Mouse (Mus musculus) midbrain, embryonic 16.5 days (tissue): Measurements from ENCODE around the gene Cd28. TPM values are rescaled to one million over a fixed set of nuclear protein-coding genes. Genes with fewer than 3 reads are reported as not detected.
"Not testable (repeated sequence)": the region's sequence is repeated elsewhere in the genome, so short reads cannot be mapped to it uniquely, and the experiment has no call there.

Source experiments
- ATAC-seq: fragments of 200-750 bp; cut with Nextera tagmentation; 2 replicates; pipeline ENCODE4 v1.8.0; 2017; ENCODE audit warnings: moderate TSS enrichment
- H3K27ac ChIP-seq: fragments of 300-500 bp; sonication (generic); 2 replicates; pipeline ENCODE4 v1.5.1; 2014; ENCODE audit warnings: mild to moderate bottlenecking, low read length, mixed read lengths
- H3K27me3 ChIP-seq: fragments of 300-500 bp; sonication (generic); 2 replicates; pipeline ENCODE4 v1.6.1; 2014; ENCODE audit warnings: low read depth, low read length, mixed read lengths; ENCODE audit not compliant: control insufficient read depth, insufficient read depth
- H3K36me3 ChIP-seq: fragments of 300-500 bp; sonication (generic); 2 replicates; pipeline ENCODE4 v1.6.1; 2014; ENCODE audit warnings: mild to moderate bottlenecking, low read length, moderate library complexity, mixed read lengths; ENCODE audit not compliant: control insufficient read depth, insufficient read depth
- H3K4me1 ChIP-seq: fragments of 300-500 bp; sonication (generic); 2 replicates; pipeline ENCODE4 v1.6.1; 2014; ENCODE audit warnings: mild to moderate bottlenecking, low read length, mixed read lengths; ENCODE audit not compliant: control insufficient read depth, insufficient read depth
- H3K4me2 ChIP-seq: fragments of 300-500 bp; sonication (generic); 2 replicates; pipeline ENCODE4 v1.6.1; 2014; ENCODE audit warnings: mild to moderate bottlenecking, low read length, mixed read lengths
- H3K4me3 ChIP-seq: fragments of 300-500 bp; sonication (generic); 2 replicates; pipeline ENCODE4 v1.5.1; 2014; ENCODE audit warnings: low read depth, mild to moderate bottlenecking, low read length, moderate library complexity, mixed read lengths
- H3K9ac ChIP-seq: fragments of 300-500 bp; sonication (generic); 2 replicates; pipeline ENCODE4 v1.6.1; 2014; ENCODE audit warnings: low read depth, low read length, mixed read lengths
- H3K9me3 ChIP-seq: fragments of 300-500 bp; sonication (generic); replicated peaks from 2 replicates; pipeline ENCODE4 v1.6.1; 2014; ENCODE audit warnings: mild to moderate bottlenecking, low read length, mixed read lengths; ENCODE audit not compliant: control insufficient read depth, poor library complexity, severe bottlenecking
- WGBS: fragments of 180-500 bp; shearing (Covaris S2); extraction: QIAGEN DNeasy Blood & Tissue Kit; methylation state at CpG from one replicate; pipeline ENCODE4 v1.1.7; 2014; 5-methylcytosine and 5-hydroxymethylcytosine counted together
- polyA plus RNA-seq: library from polyadenylated mRNA; unstranded; fragments of >200 nt; fragmentation: Nextera tagmentation; extraction: Ambion mirVana; gene quantifications from 2 replicates; pipeline ENCODE4 v1.2.1, GENCODE M21; 2015

Cd28 gene
- polyA plus RNA-seq, 1 experiment from 2014 or later: 0.11 TPM

- WGBS: 91% methylated on average over 6 of the region's 6 CpGs
- no peak overlapping the region for H3K27ac ChIP-seq
- H3K27me3 ChIP-seq: no peaks in the 10 kb centered on the region
- no peaks in the 10 kb centered on the region for H3K4me1 ChIP-seq
- no peak overlapping the region for H3K9ac ChIP-seq
- ATAC-seq: no peak
- H3K4me3 ChIP-seq: no peak overlapping the region
- no peaks in the 10 kb centered on the region for H3K9me3 ChIP-seq
- H3K4me2 ChIP-seq: no peak overlapping the region
- no peaks in the 10 kb centered on the region for H3K36me3 ChIP-seq
These were observed 99.3 kb downstream of the Cd28 start for GRCm38 (mm10) chr1:60815912-60816311.

- H3K9me3 ChIP-seq, H3K4me2 ChIP-seq, H3K4me3 ChIP-seq, H3K27ac ChIP-seq, H3K27me3 ChIP-seq, H3K36me3 ChIP-seq, H3K9ac ChIP-seq, H3K4me1 ChIP-seq, ATAC-seq: not testable (repeated sequence)
- 76% methylated on average over 4 of the region's 4 CpGs for WGBS
These were observed 101.9 kb downstream of the Cd28 start for GRCm38 (mm10) chr1:60818491-60818890.

- no peak for ATAC-seq
- Histone ChIP-seq H3K36me3 (no peaks in the 10 kb centered on the region), H3K4me1 (no peaks in the 10 kb centered on the region), H3K27ac (no peak overlapping the region), H3K9ac (no peak overlapping the region), H3K4me3 (no peak overlapping the region), H3K9me3 (no peaks in the 10 kb centered on the region), H3K4me2 (no peak overlapping the region), H3K27me3 (no peaks in the 10 kb centered on the region)
- 84% methylated on average over 2 of the region's 2 CpGs for WGBS
These were observed 103.4 kb downstream of the Cd28 start for GRCm38 (mm10) chr1:60819993-60820392.

- Histone ChIP-seq H3K4me2 (no peak overlapping the region), H3K36me3 (no peaks in the 10 kb centered on the region), H3K9ac (no peak overlapping the region), H3K4me1 (no peaks in the 10 kb centered on the region), H3K27me3 (no peaks in the 10 kb centered on the region), H3K27ac (no peak overlapping the region), H3K9me3 (no peaks in the 10 kb centered on the region), H3K4me3 (no peak overlapping the region)
- 80% methylated on average over 2 of the region's 2 CpGs for WGBS
- no peak for ATAC-seq
These were observed 104.4 kb downstream of the Cd28 start for GRCm38 (mm10) chr1:60820981-60821380.

GRCm38 (mm10) chr1:60821590-60821989, 105.0 kb downstream of the Cd28 start:
- no peaks in the 10 kb centered on the region for H3K36me3 ChIP-seq
- H3K9ac ChIP-seq: no peak overlapping the region
- no peaks in the 10 kb centered on the region for H3K9me3 ChIP-seq
- 87% methylated on average over 3 of the region's 3 CpGs for WGBS
- ATAC-seq: no peak
- no peak overlapping the region for H3K4me2 ChIP-seq
- H3K4me1 ChIP-seq: no peaks in the 10 kb centered on the region
- H3K27ac ChIP-seq: no peak overlapping the region
- no peak overlapping the region for H3K4me3 ChIP-seq
- no peaks in the 10 kb centered on the region for H3K27me3 ChIP-seq

Other genes starting within 250 kb of the Cd28 start
- 20.7 and 23.6 TPM in 2 replicates for gene Raph1, start 149.7 kb upstream of the Cd28 start, polyA plus RNA-seq
- gene Ctla4, start 170.2 kb downstream of the Cd28 start, polyA plus RNA-seq: not detected in 2 replicates